20 mouse cellular contexts compared by ENCODE assay signal in the genomic region with DNA sequence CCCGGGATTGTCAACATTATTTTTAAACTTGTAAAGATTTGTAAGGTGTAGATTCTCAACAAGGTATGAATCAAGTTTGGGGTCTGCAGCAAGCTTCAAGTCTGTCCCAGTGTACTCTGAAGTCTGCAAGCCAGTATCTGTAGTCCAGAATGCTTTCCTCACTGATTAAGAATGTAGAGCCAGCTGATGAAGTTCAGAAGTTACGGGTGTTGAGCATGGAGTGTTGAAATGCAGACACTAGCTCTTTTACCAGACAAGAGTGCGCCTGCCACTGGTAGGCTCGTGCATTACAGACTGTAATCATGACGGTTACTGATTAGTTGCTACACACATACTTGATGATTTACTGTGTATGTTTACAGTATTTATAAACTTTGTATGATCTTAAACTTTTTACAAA. TPM values are rescaled to one million over a fixed set of nuclear protein-coding genes. Genes with fewer than 3 reads are reported as not detected.
DNase-seq lines count a peak whose midpoint lies in the region; ATAC-seq and TF ChIP-seq lines count a peak whose summit lies in the region.
"Had no signal": no experiment of that assay in that cellular context is flagged by ENCODE, and none has a peak within 500 bp of the region (broad histone marks: within the 10 kb centered on the region; RNA-seq: fewer than 3 reads in every experiment).

No protein-coding gene starts in this region.

- no peak overlapping the region for H3K4me2 ChIP-seq in heart, embryonic 13.5 days
- H3K4me2 ChIP-seq in heart, embryonic 11.5 days, result no peak overlapping the region
- H3K4me2 ChIP-seq: embryonic facial prominence, embryonic 15.5 days; forebrain, embryonic 15.5 days; hindbrain, embryonic 13.5 days had no signal

- H3K27ac ChIP-seq in heart, embryonic 13.5 days (replicated peaks), result peak overlapping the region; percentile 20; the same call in 1 of the 2 replicates
- H3K27ac ChIP-seq in heart, embryonic 11.5 days (ENCODE audit: low read depth, low read length), result no peak overlapping the region
- H3K27ac ChIP-seq: embryonic facial prominence, embryonic 15.5 days; forebrain, embryonic 15.5 days; heart, embryonic 10.5 days; hindbrain, embryonic 13.5 days; hindbrain, postnatal 0 days had no signal

- no peaks in the 10 kb centered on the region for H3K27me3 ChIP-seq in heart, embryonic 13.5 days (replicated peaks)
- H3K27me3 ChIP-seq in heart, embryonic 11.5 days (ENCODE audit: control insufficient read depth, insufficient read depth, low read length), result no peaks in the 10 kb centered on the region
- H3K27me3 ChIP-seq in E14TG2a.4 (ENCODE audit: insufficient read depth, low read length), result no peaks in the 10 kb centered on the region
- H3K27me3 ChIP-seq: CH12.LX; embryonic facial prominence, embryonic 15.5 days; forebrain, embryonic 15.5 days; hindbrain, embryonic 13.5 days had no signal

- ATAC-seq in heart, embryonic 13.5 days (ENCODE audit: extremely low read depth, insufficient number of reproducible peaks, low FRiP score, low TSS enrichment), result no peak
- ATAC-seq in heart, embryonic 11.5 days (replicated peaks; ENCODE audit: insufficient number of reproducible peaks, low FRiP score, low TSS enrichment), result no peak
- ATAC-seq: forebrain, embryonic 15.5 days; hindbrain, postnatal 0 days had no signal

- H3K9ac ChIP-seq in heart, embryonic 13.5 days, result no peak overlapping the region
- no peak overlapping the region for H3K9ac ChIP-seq in heart, embryonic 11.5 days (ENCODE audit: low read depth, low read length)
- H3K9ac ChIP-seq: embryonic facial prominence, embryonic 15.5 days; forebrain, embryonic 15.5 days; hindbrain, embryonic 13.5 days had no signal

- H3K4me1 ChIP-seq in heart, embryonic 13.5 days, result peaks cover 29% of the 10 kb centered on the region
- H3K4me1 ChIP-seq in heart, embryonic 11.5 days (ENCODE audit: control insufficient read depth, insufficient read depth, low read length), result no peaks in the 10 kb centered on the region
- H3K4me1 ChIP-seq in E14TG2a.4 (replicated peaks; ENCODE audit: low read depth, low read length), result peaks cover 42% of the 10 kb centered on the region
- H3K4me1 ChIP-seq: embryonic facial prominence, embryonic 15.5 days; forebrain, embryonic 15.5 days; heart, embryonic 10.5 days; hindbrain, embryonic 13.5 days had no signal

- no peak for DNase-seq in heart, adult 8-10 months (ENCODE audit: low spot score)
- DNase-seq in heart, postnatal 4 days, result peak; percentile 15
- peak; percentile 25 for DNase-seq in R1 (ENCODE audit: low read depth, low spot score)
- DNase-seq: adrenal gland, postnatal 10 days; cerebellum, adult 11 months; cerebellum, adult 8-10 months; cerebellum, postnatal 14 days; embryo, embryonic 11 days; gastrocnemius, postnatal 10 days; kidney, adult 11 months had no signal

- WGBS in heart, embryonic 13.5 days, result 38% methylated on average over 5 of the region's 5 CpGs
- WGBS in heart, embryonic 11.5 days (ENCODE audit: insufficient replicate concordance), result 64% methylated on average over 5 of the region's 5 CpGs

- H3K36me3 ChIP-seq in heart, embryonic 13.5 days, result peaks cover 96% of the 10 kb centered on the region
- H3K36me3 ChIP-seq in heart, embryonic 11.5 days (ENCODE audit: control insufficient read depth, insufficient read depth, low read length), result peaks cover 8% of the 10 kb centered on the region
- H3K36me3 ChIP-seq in E14TG2a.4 (ENCODE audit: insufficient read depth, low read length), result peaks cover 19% of the 10 kb centered on the region

- no peak overlapping the region for H3K4me3 ChIP-seq in heart, embryonic 13.5 days
- H3K4me3 ChIP-seq in heart, embryonic 11.5 days (ENCODE audit: low read depth, low read length), result no peak overlapping the region
- no peak overlapping the region for H3K4me3 ChIP-seq in E14TG2a.4 (replicated peaks; ENCODE audit: low read length)
- H3K4me3 ChIP-seq: embryonic facial prominence, embryonic 15.5 days; erythroblast, embryonic 14.5 days; forebrain, embryonic 15.5 days; heart, embryonic 10.5 days; hindbrain, embryonic 13.5 days had no signal

- peak; percentile 18; the same call in 1 of the 2 replicates for TF ChIP-seq CTCF in E14TG2a.4 (conservative IDR thresholded peaks at IDR 0.05; ENCODE audit: low read length)

- no peaks in the 10 kb centered on the region for H3K9me3 ChIP-seq in heart, embryonic 13.5 days
- no peaks in the 10 kb centered on the region for H3K9me3 ChIP-seq in heart, embryonic 11.5 days (replicated peaks; ENCODE audit: control insufficient read depth, low read length)
- H3K9me3 ChIP-seq in E14TG2a.4 (ENCODE audit: low read length), result no peaks in the 10 kb centered on the region
- H3K9me3 ChIP-seq: embryonic facial prominence, embryonic 15.5 days; forebrain, embryonic 15.5 days; heart, embryonic 10.5 days; hindbrain, embryonic 13.5 days had no signal

RNA-seq across cellular contexts. Expression of a gene that starts 37.6 kb away (rescaled TPM):
- 50.4 and 53.4 TPM in 2 replicates for polyA plus RNA-seq in heart, embryonic 13.5 days (2015; fragmentation: Nextera tagmentation; extraction: Ambion mirVana)
- total RNA-seq in heart, adult 8-10 months (2022), result 10 to 100 TPM in 2 of 4 experiments, 1 to 10 TPM in 2; 6.9 to 14.1 (median 10.9) TPM
- 10 to 100 TPM; 34.7 to 37.2 TPM for total RNA-seq in heart, postnatal 4 days (2021)
- 58.4 and 59.4 TPM in 2 replicates for polyA plus RNA-seq in heart, embryonic 11.5 days (2014; fragmentation: Nextera tagmentation; extraction: Ambion mirVana)

RNA-seq across cellular contexts. Expression of a gene that starts 49.5 kb away (rescaled TPM):
- polyA plus RNA-seq in heart, embryonic 13.5 days (2015; fragmentation: Nextera tagmentation; extraction: Ambion mirVana), result 53.2 and 58.9 TPM in 2 replicates
- 100 to 1,000 TPM; 446 to 480 (median 447) TPM for total RNA-seq in heart, adult 8-10 months (2022)
- 100 to 1,000 TPM; 296 to 314 TPM for total RNA-seq in heart, postnatal 4 days (2021)
- polyA plus RNA-seq in heart, embryonic 11.5 days (2014; fragmentation: Nextera tagmentation; extraction: Ambion mirVana), result 56.4 and 76.0 TPM in 2 replicates
